Mouse (Mus musculus) heart, adult 2 months (tissue): ENCODE results near the gene Bcar3. TPM values are rescaled to one million over a fixed set of nuclear protein-coding genes. Genes with fewer than 3 reads are reported as not detected.

Experiments
- DNase-seq, 2 experiments: peaks; one replicate each; pipeline ENCODE4 v3.0.0; 2021
- H3K27ac ChIP-seq: fragments of 200-600 bp; 2 replicates; pipeline ENCODE4 v1.8.1; 2022
- H3K27me3 ChIP-seq: fragments of 200-500 bp; 2 replicates; pipeline ENCODE4 v1.6.1; 2012; ENCODE audit warnings: mild to moderate bottlenecking, low read length, inconsistent platforms, mixed read lengths; ENCODE audit not compliant: control insufficient read depth, insufficient read depth
- H3K36me3 ChIP-seq: fragments of 200-500 bp; 2 replicates; pipeline ENCODE4 v1.6.1; 2012; ENCODE audit warnings: low read length, inconsistent platforms; ENCODE audit not compliant: control insufficient read depth, insufficient read depth
- H3K4me1 ChIP-seq: fragments of 200-500 bp; 2 replicates; pipeline ENCODE4 v1.6.1; 2011; ENCODE audit warnings: low read length; ENCODE audit not compliant: control insufficient read depth, insufficient read depth
- H3K4me3 ChIP-seq: fragments of 200-600 bp; 2 replicates; pipeline ENCODE4 v1.8.1; 2022
- H3K79me2 ChIP-seq: fragments of 200-500 bp; replicated peaks from 2 replicates; pipeline ENCODE4 v1.6.1; 2012; ENCODE audit warnings: mild to moderate bottlenecking, inconsistent platforms, low read length, moderate library complexity, mixed read lengths; ENCODE audit not compliant: control insufficient read depth, insufficient read depth
- H3K9ac ChIP-seq: fragments of 200-500 bp; 2 replicates; pipeline ENCODE4 v1.6.1; 2012; ENCODE audit warnings: low read depth, mild to moderate bottlenecking, control low read depth, inconsistent platforms, low read length, mixed read lengths
- CTCF ChIP-seq: fragments of 200-600 bp; IDR thresholded peaks from 2 replicates; pipeline ENCODE4 v1.8.1; 2022; ENCODE audit warnings: antibody characterized with exemption, mild to moderate bottlenecking, moderate library complexity
- EP300 ChIP-seq: fragments of 200-500 bp; IDR thresholded peaks from 2 replicates; pipeline ENCODE4 v1.6.1; 2011; ENCODE audit warnings: low read depth, low read length, control low read depth; ENCODE audit not compliant: insufficient read depth
- POLR2A ChIP-seq: fragments of 200-500 bp; IDR thresholded peaks from 2 replicates; pipeline ENCODE4 v1.6.1; 2011; ENCODE audit warnings: mild to moderate bottlenecking, low read depth, low read length, control low read depth; ENCODE audit not compliant: insufficient read depth
- WGBS: fragments of 180-500 bp; shearing (Covaris S2); methylation state at CpG from one replicate; pipeline ENCODE4 v1.1.7; 2018; 5-methylcytosine and 5-hydroxymethylcytosine counted together
- intact Hi-C: fragments of 180-260 bp; cut with DNase I; formaldehyde crosslinking; loops from one replicate; pipeline ENCODE4 v1.15.1; 2025
- microRNA-seq, 2 experiments: library from miRNA; unstranded; fragments of <30 nt; microRNA quantifications; one replicate each; pipeline ENCODE4 v1.2.0; 2021
- polyA plus RNA-seq: library from polyadenylated mRNA; depleted of rRNA; stranded (reverse); fragments of >200 nt; gene quantifications from 2 replicates; pipeline ENCODE4 v1.2.3, GENCODE M21; 2012; rRNA removed
- total RNA-seq, 2 experiments: library from RNA; stranded (reverse); gene quantifications; 2 replicates each; pipeline ENCODE4 v1.2.3; 2021

Bcar3 gene
- total and polyA plus RNA-seq, 3 experiments, result 4.7 to 10.2 (median 7.5) TPM

- no peak for DNase-seq
- 38% methylated on average over 1 of the region's 1 CpGs for WGBS
- H3K4me3 ChIP-seq, result no peak overlapping the region
- intact Hi-C loops, result loop anchor here (5.0 kb wide), 1 partner anchor 42 kb away; the partner anchor contains the start of gene Fnbp1l
- H3K4me1 ChIP-seq, result no peaks in the 10 kb centered on the region; the same call in none of the 2 replicates
- H3K27me3 ChIP-seq, result no peaks in the 10 kb centered on the region
- no peak overlapping the region for H3K27ac ChIP-seq
- H3K36me3 ChIP-seq, result no peaks in the 10 kb centered on the region
- H3K79me2 ChIP-seq, result peaks cover 1% of the 10 kb centered on the region; the same call in 1 of the 2 replicates
- H3K9ac ChIP-seq, result no peak overlapping the region
- TF ChIP-seq POLR2A (no peak), EP300 (no peak), CTCF (no peak)
Measured at GRCm38 (mm10) chr3:122574921-122575320, 281.0 kb downstream of the Bcar3 start.

GRCm38 (mm10) chr3:122577360-122577759 lies 283.4 kb downstream of the Bcar3 start:
- intact Hi-C loops, result loop anchor here (5.0 kb wide), 1 partner anchor 40 kb away; the partner anchor contains the start of gene Fnbp1l
- Histone ChIP-seq H3K4me1 (no peaks in the 10 kb centered on the region; the same call in none of the 2 replicates), H3K36me3 (no peaks in the 10 kb centered on the region), H3K4me3 (no peak overlapping the region), H3K27ac (no peak overlapping the region), H3K79me2 (peaks cover 1% of the 10 kb centered on the region; the same call in 1 of the 2 replicates), H3K9ac (no peak overlapping the region), H3K27me3 (no peaks in the 10 kb centered on the region)
- no peak for TF ChIP-seq POLR2A
- no peak for TF ChIP-seq CTCF
- no peak for TF ChIP-seq EP300
- DNase-seq, result no peak

Small RNA genes lying within 50 kb of the gene (microRNA-seq; reads per million reads assigned to microRNA genes)
- gene Mir760 (13.9 to 27.5 reads per million in 2 experiments), gene Mir7657 (0 reads per million in 2 experiments)

Other genes starting within 250 kb of the Bcar3 start
- gene Abca4, start 249.7 kb upstream of the Bcar3 start, total RNA-seq, result 1 to 10 TPM; 1.6 to 2.3 TPM
- gene Abca4, start 249.7 kb upstream of the Bcar3 start, polyA plus RNA-seq, result 2.6 TPM in 2 replicates
- 10 to 100 TPM; 44.8 to 51.4 TPM for gene Gclm, start 48.6 kb upstream of the Bcar3 start, total RNA-seq
- 20.7 and 22.5 TPM in 2 replicates for gene Gclm, start 48.6 kb upstream of the Bcar3 start, polyA plus RNA-seq
- 10 to 100 TPM; 25.7 to 25.8 TPM for gene Dnttip2, start 19.7 kb upstream of the Bcar3 start, total RNA-seq
- gene Dnttip2, start 19.7 kb upstream of the Bcar3 start, polyA plus RNA-seq, result 6.9 and 11.1 TPM in 2 replicates